Mouse (Mus musculus) forebrain, embryonic 14.5 days (tissue): ENCODE measurements around the gene Slc5a4b. TPM values are rescaled to one million over a fixed set of nuclear protein-coding genes. Genes with fewer than 3 reads are reported as not detected.

Experiments used
- ATAC-seq: fragments of 200-750 bp; cut with Nextera tagmentation; 2 replicates; pipeline ENCODE4 v1.8.0; 2017; ENCODE audit warnings: mild to moderate bottlenecking, moderate library complexity
- DNase-seq: peaks from one replicate; pipeline ENCODE4 v3.0.0-alpha.2; 2015; ENCODE audit warnings: low spot score
- H3K27ac ChIP-seq: fragments of 300-500 bp; sonication (generic); 2 replicates; pipeline ENCODE4 v1.5.1; 2014; ENCODE audit warnings: low read depth, mild to moderate bottlenecking, control low read depth, low read length, moderate library complexity
- H3K27me3 ChIP-seq: fragments of 300-500 bp; sonication (generic); replicated peaks from 2 replicates; pipeline ENCODE4 v1.6.1; 2014; ENCODE audit warnings: low read length, control low read depth, mixed read lengths; ENCODE audit not compliant: control insufficient read depth, insufficient read depth
- H3K36me3 ChIP-seq: fragments of 300-500 bp; sonication (generic); 2 replicates; pipeline ENCODE4 v1.6.1; 2014; ENCODE audit warnings: low read length, control low read depth; ENCODE audit not compliant: control insufficient read depth, insufficient read depth
- H3K4me1 ChIP-seq: fragments of 300-500 bp; sonication (generic); 2 replicates; pipeline ENCODE4 v1.6.1; 2014; ENCODE audit warnings: antibody characterized with exemption, low read length, control low read depth; ENCODE audit not compliant: control insufficient read depth, insufficient read depth
- H3K4me2 ChIP-seq: fragments of 300-500 bp; sonication (generic); 2 replicates; pipeline ENCODE4 v1.6.1; 2014; ENCODE audit warnings: mild to moderate bottlenecking, control low read depth, low read length
- H3K4me3 ChIP-seq: fragments of 300-500 bp; sonication (generic); 2 replicates; pipeline ENCODE4 v1.5.1; 2014; ENCODE audit warnings: low read depth, low read length, control low read depth
- H3K9ac ChIP-seq: fragments of 300-500 bp; sonication (generic); 2 replicates; pipeline ENCODE4 v1.6.1; 2014; ENCODE audit warnings: mild to moderate bottlenecking, low read length, control low read depth, moderate library complexity
- H3K9me3 ChIP-seq: fragments of 300-500 bp; sonication (generic); replicated peaks from 2 replicates; pipeline ENCODE4 v1.6.1; 2016; ENCODE audit warnings: low read length, control low read depth, mixed read lengths; ENCODE audit not compliant: control insufficient read depth
- WGBS: fragments of 180-500 bp; shearing (Covaris S2); extraction: QIAGEN DNeasy Blood & Tissue Kit; methylation state at CpG from one replicate; pipeline ENCODE4 v1.1.7; 2014; 5-methylcytosine and 5-hydroxymethylcytosine counted together
- microRNA-seq: library from miRNA; unstranded; fragments of <30 nt; microRNA quantifications from one replicate; pipeline ENCODE4, GENCODE M21; 2016
- polyA plus RNA-seq: library from polyadenylated mRNA; unstranded; fragments of >200 nt; fragmentation: Nextera tagmentation; extraction: Ambion mirVana; gene quantifications from 2 replicates; pipeline ENCODE4 v1.2.1, GENCODE M21; 2014

The Slc5a4b gene
- polyA plus RNA-seq, 1 experiment from 2014 or later = not detected

- H3K9ac ChIP-seq = no peak overlapping the region
- no peaks in the 10 kb centered on the region for H3K36me3 ChIP-seq
- 96% methylated on average over 6 of the region's 6 CpGs for WGBS
- H3K4me3 ChIP-seq = no peak overlapping the region
- H3K9me3 ChIP-seq = 0 out of 2 replicates have a peak, but pooled peaks cover 3% of the 10 kb centered on the region
- ATAC-seq (no peak), DNase-seq (no peak)
- no peak overlapping the region for H3K4me2 ChIP-seq
- no peaks in the 10 kb centered on the region for H3K4me1 ChIP-seq
- H3K27ac ChIP-seq = no peak overlapping the region
- H3K27me3 ChIP-seq = no peaks in the 10 kb centered on the region
These were observed 86.8 kb downstream of the Slc5a4b start for GRCm38 (mm10) chr10:76023921-76024320.

GRCm38 (mm10) chr10:76021728-76022127 is 89.0 kb downstream of the Slc5a4b start:
- WGBS = 85% methylated on average over 3 of the region's 3 CpGs
- H3K9ac ChIP-seq = no peak overlapping the region
- H3K4me1 ChIP-seq = no peaks in the 10 kb centered on the region
- H3K36me3 ChIP-seq = no peaks in the 10 kb centered on the region
- H3K4me2 ChIP-seq = no peak overlapping the region
- no peaks in the 10 kb centered on the region for H3K27me3 ChIP-seq
- ATAC-seq (no peak), DNase-seq (no peak)
- H3K4me3 ChIP-seq = no peak overlapping the region
- H3K27ac ChIP-seq = no peak overlapping the region
- H3K9me3 ChIP-seq = 0 out of 2 replicates have a peak, but pooled peaks cover 3% of the 10 kb centered on the region

GRCm38 (mm10) chr10:76016886-76017285 is 93.9 kb downstream of the Slc5a4b start:
- no peak overlapping the region for H3K4me3 ChIP-seq
- no peaks in the 10 kb centered on the region for H3K27me3 ChIP-seq
- no peak for ATAC-seq
- no peak overlapping the region for H3K9ac ChIP-seq
- no peak overlapping the region for H3K27ac ChIP-seq
- H3K36me3 ChIP-seq = no peaks in the 10 kb centered on the region
- WGBS = 94% methylated on average over 3 of the region's 3 CpGs
- no peaks in the 10 kb centered on the region for H3K4me1 ChIP-seq
- DNase-seq = no peak
- 0 out of 2 replicates have a peak, but pooled peaks cover 3% of the 10 kb centered on the region for H3K9me3 ChIP-seq
- no peak overlapping the region for H3K4me2 ChIP-seq

- DNase-seq (no peak), ATAC-seq (no peak)
- Histone ChIP-seq H3K4me1 (no peaks in the 10 kb centered on the region), H3K4me3 (no peak overlapping the region), H3K9ac (no peak overlapping the region), H3K27ac (no peak overlapping the region), H3K4me2 (no peak overlapping the region), H3K36me3 (no peaks in the 10 kb centered on the region), H3K9me3 (no peaks in the 10 kb centered on the region), H3K27me3 (no peaks in the 10 kb centered on the region)
- WGBS = 80% methylated on average over 6 of the region's 6 CpGs
These were observed 97.8 kb downstream of the Slc5a4b start for GRCm38 (mm10) chr10:76012922-76013321.

DNA sequence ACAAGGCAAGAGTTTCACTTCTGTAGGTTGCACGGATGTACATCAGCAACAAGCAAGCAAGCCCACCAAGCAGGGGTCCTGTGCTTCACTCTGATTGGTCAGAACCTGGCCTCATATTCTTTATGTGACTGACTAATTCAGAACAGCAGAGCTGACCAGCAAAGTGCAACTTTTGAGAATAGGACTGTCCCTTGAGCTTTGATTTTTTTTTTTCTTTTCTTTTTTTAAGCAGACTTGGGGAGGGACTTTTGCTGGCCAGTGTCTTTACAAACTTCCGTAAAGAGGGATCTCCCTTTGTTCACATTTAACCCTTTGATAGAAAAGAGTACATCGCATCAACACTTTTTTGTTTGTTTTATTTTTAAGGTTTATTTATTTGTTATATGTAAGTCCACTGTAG is 100.9 kb downstream of the Slc5a4b start:
- H3K4me2 ChIP-seq = no peak overlapping the region
- 86% methylated on average over 3 of the region's 3 CpGs for WGBS
- H3K36me3 ChIP-seq = no peaks in the 10 kb centered on the region
- no peak overlapping the region for H3K27ac ChIP-seq
- no peaks in the 10 kb centered on the region for H3K4me1 ChIP-seq
- no peak overlapping the region for H3K4me3 ChIP-seq
- no peak for ATAC-seq
- no peaks in the 10 kb centered on the region for H3K27me3 ChIP-seq
- no peak for DNase-seq
- H3K9ac ChIP-seq = no peak overlapping the region
- H3K9me3 ChIP-seq = no peaks in the 10 kb centered on the region

Small RNAs within 50 kb of the gene (microRNA-seq; reads per million reads assigned to microRNA genes)
- gene Mir6409 = not detected

Other genes with a start within 250 kb of the Slc5a4b start
- 1.6 and 1.7 TPM in 2 replicates for gene Derl3, start 217.5 kb downstream of the Slc5a4b start, polyA plus RNA-seq
- 253 and 292 TPM in 2 replicates for gene Smarcb1, start 189.3 kb downstream of the Slc5a4b start, polyA plus RNA-seq
- 32.7 TPM in 2 replicates for gene Chchd10, start 177.8 kb downstream of the Slc5a4b start, polyA plus RNA-seq
- 19.4 and 25.1 TPM in 2 replicates for gene Mmp11, start 174.5 kb downstream of the Slc5a4b start, polyA plus RNA-seq
- not detected in 2 replicates for gene Gm867, start 170.3 kb downstream of the Slc5a4b start, polyA plus RNA-seq
- 0.63 TPM in 1 of 2 replicates, not detected in the other for gene Vpreb3, start 167.9 kb downstream of the Slc5a4b start, polyA plus RNA-seq
- not detected in 2 replicates for gene Gm5134, start 156.4 kb downstream of the Slc5a4b start, polyA plus RNA-seq
- 11.7 and 12.2 TPM in 2 replicates for gene Zfp280b, start 78.3 kb downstream of the Slc5a4b start, polyA plus RNA-seq
- not detected in 2 replicates for gene Slc5a4a, start 36.5 kb upstream of the Slc5a4b start, polyA plus RNA-seq
- gene Prmt2, start 126.9 kb upstream of the Slc5a4b start, polyA plus RNA-seq = 279 and 307 TPM in 2 replicates
- 0.42 and 0.77 TPM in 2 replicates for gene S100b, start 142.9 kb upstream of the Slc5a4b start, polyA plus RNA-seq
- gene Dip2a, start 234.3 kb upstream of the Slc5a4b start, polyA plus RNA-seq = 5.6 and 6.9 TPM in 2 replicates